Mouse (Mus musculus) small intestine, adult 2 months (tissue): ENCODE measurements around the gene Rmnd1. TPM values are rescaled to one million over a fixed set of nuclear protein-coding genes. Genes with fewer than 3 reads are reported as not detected.

Experiments
- H3K27ac ChIP-seq: fragments of 200-500 bp; 2 replicates; pipeline ENCODE4 v1.5.1; 2012; ENCODE audit warnings: low read depth, low read length, control low read depth, inconsistent platforms; ENCODE audit not compliant: insufficient read depth
- H3K27me3 ChIP-seq: fragments of 200-500 bp; 2 replicates; pipeline ENCODE4 v1.6.1; 2012; ENCODE audit warnings: mild to moderate bottlenecking, moderate library complexity, low read length, inconsistent platforms; ENCODE audit not compliant: control insufficient read depth, insufficient read depth
- H3K36me3 ChIP-seq: fragments of 200-500 bp; 2 replicates; pipeline ENCODE4 v1.6.1; 2012; ENCODE audit warnings: mild to moderate bottlenecking, low read length, control low read depth, inconsistent platforms; ENCODE audit not compliant: control insufficient read depth, insufficient read depth
- H3K4me1 ChIP-seq: fragments of 200-500 bp; 2 replicates; pipeline ENCODE4 v1.6.1; 2012; ENCODE audit warnings: low read length, inconsistent platforms, mixed read lengths; ENCODE audit not compliant: control insufficient read depth, insufficient read depth, insufficient read length
- H3K4me3 ChIP-seq: fragments of 200-500 bp; 2 replicates; pipeline ENCODE4 v1.5.1; 2012; ENCODE audit warnings: low read depth, mild to moderate bottlenecking, control low read depth, inconsistent platforms, low read length, moderate library complexity
- CTCF ChIP-seq: fragments of 200-500 bp; IDR thresholded peaks from 2 replicates; pipeline ENCODE4 v1.5.1; 2012; ENCODE audit warnings: low read depth, mild to moderate bottlenecking, control low read depth, inconsistent platforms, low read length, moderate library complexity, mixed read lengths; ENCODE audit not compliant: insufficient replicate concordance, insufficient read length; ENCODE audit errors: extremely low read depth
- POLR2A ChIP-seq: fragments of 200-500 bp; IDR thresholded peaks from 2 replicates; pipeline ENCODE4 v1.6.1; 2012; ENCODE audit warnings: low read depth, mild to moderate bottlenecking, control low read depth, inconsistent platforms, low read length, moderate library complexity
- WGBS: fragments of 180-500 bp; shearing (Covaris S2); methylation state at CpG from one replicate; pipeline ENCODE4 v1.1.7; 2018; 5-methylcytosine and 5-hydroxymethylcytosine counted together
- polyA plus RNA-seq: library from polyadenylated mRNA; depleted of rRNA; stranded (reverse); fragments of >200 nt; gene quantifications from 2 replicates; pipeline ENCODE4 v1.2.3, GENCODE M21; 2012; rRNA removed

The Rmnd1 gene
- polyA plus RNA-seq, 1 experiment, result 17.1 TPM

DNA sequence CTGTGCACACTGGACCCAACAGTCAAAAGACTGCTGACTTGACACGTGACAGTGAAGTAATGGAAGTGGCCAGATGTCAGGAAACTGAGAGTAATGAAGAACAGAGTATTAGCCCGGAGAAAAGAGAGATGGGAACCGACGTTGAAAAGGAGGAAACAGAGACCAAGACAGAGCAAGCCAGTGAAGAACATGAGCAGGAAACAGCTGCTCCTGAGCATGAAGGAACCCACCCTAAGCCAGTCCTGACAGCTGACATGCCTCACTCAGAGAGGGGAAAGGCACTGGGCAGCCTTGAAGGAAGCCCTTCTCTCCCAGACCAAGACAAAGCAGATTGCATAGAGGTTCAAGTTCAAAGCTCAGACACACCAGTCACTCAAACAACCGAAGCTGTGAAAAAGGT, 75.5 kb downstream of the Rmnd1 start:
- H3K27ac ChIP-seq, result no peak overlapping the region
- no peaks in the 10 kb centered on the region for H3K4me1 ChIP-seq
- no peaks in the 10 kb centered on the region for H3K27me3 ChIP-seq
- H3K36me3 ChIP-seq, result no peaks in the 10 kb centered on the region
- H3K4me3 ChIP-seq, result no peak overlapping the region
- 57% methylated on average over 5 of the region's 5 CpGs for WGBS
- no peak for TF ChIP-seq CTCF
- no peak for TF ChIP-seq POLR2A

- Histone ChIP-seq H3K4me3 (peak overlapping the region; percentile 29), H3K4me1 (no peaks in the 10 kb centered on the region), H3K27me3 (no peaks in the 10 kb centered on the region), H3K27ac (no peak overlapping the region), H3K36me3 (no peaks in the 10 kb centered on the region)
- WGBS, result 79% methylated on average over 19 of the region's 19 CpGs
- TF ChIP-seq CTCF (no peak), POLR2A (no peak)
These were observed 76.2 kb downstream of the Rmnd1 start for GRCm38 (mm10) chr10:4355882-4356451.

DNA sequence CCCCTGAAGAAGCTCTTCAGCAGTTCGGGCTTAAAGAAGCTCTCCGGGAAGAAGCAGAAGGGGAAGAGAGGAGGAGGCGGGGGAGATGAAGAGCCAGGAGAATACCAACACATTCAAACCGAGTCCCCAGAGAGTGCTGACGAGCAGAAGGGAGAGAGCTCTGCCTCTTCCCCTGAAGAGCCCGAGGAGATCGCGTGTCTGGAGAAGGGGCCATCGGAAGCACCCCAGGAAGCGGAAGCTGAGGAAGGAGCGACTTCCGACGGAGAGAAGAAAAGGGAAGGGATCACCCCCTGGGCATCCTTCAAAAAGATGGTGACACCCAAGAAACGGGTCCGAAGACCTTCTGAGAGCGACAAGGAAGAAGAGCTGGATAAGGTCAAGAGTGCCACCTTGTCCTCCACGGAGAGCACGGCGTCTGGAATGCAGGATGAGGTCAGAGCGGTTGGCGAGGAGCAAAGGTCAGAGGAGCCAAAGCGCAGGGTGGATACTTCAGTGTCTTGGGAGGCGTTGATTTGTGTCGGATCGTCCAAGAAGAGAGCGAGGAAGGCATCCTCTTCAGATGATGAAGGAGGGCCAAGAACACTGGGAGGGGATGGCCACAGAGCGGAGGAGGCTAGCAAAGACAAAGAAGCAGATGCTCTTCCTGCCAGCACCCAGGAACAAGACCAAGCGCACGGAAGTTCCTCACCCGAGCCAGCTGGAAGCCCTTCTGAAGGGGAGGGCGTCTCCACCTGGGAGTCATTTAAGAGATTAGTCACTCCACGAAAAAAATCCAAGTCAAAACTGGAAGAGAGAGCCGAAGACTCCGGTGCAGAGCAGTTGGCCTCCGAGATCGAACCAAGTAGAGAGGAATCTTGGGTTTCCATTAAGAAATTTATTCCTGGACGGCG, 77.6 kb downstream of the Rmnd1 start:
- WGBS, result 84% methylated on average over 38 of the region's 38 CpGs
- no peak overlapping the region for H3K27ac ChIP-seq
- TF ChIP-seq POLR2A, result no peak
- TF ChIP-seq CTCF, result no peak
- H3K4me1 ChIP-seq, result no peaks in the 10 kb centered on the region
- H3K36me3 ChIP-seq, result no peaks in the 10 kb centered on the region
- H3K27me3 ChIP-seq, result no peaks in the 10 kb centered on the region
- H3K4me3 ChIP-seq, result no peak overlapping the region

Other genes with a start within 250 kb of the Rmnd1 start
- 0.90 and 2.0 TPM in 2 replicates for gene Akap12, start 166.0 kb downstream of the Rmnd1 start, polyA plus RNA-seq
- 3.4 and 8.1 TPM in 2 replicates for gene Zbtb2, start 44.3 kb downstream of the Rmnd1 start, polyA plus RNA-seq
- gene Armt1, start 79 bp upstream of the Rmnd1 start, polyA plus RNA-seq, result 2.5 and 4.5 TPM in 2 replicates
- not detected in 2 replicates for gene Ccdc170, start 50.1 kb upstream of the Rmnd1 start, polyA plus RNA-seq
- 0.90 and 1.2 TPM in 2 replicates for gene Esr1, start 179.2 kb upstream of the Rmnd1 start, polyA plus RNA-seq